Mouse (Mus musculus): ENCODE measurements around the gene S100a2.

The S100a2 gene

GRCm38 (mm10) chr3:90589947-90590346 lies at the start of gene S100a2:
S100a2 (plus strand) TSS chr3:90590247.
- DNase-seq (ENCODE audit: low spot score in 2 of 2), result no peak

GRCm38 (mm10) chr3:90540904-90541303 lies 49.1 kb upstream of the S100a2 start:
- no peak for DNase-seq (ENCODE audit: low spot score in 2 of 2)

GRCm38 (mm10) chr3:90549676-90550420 lies 40.2 kb upstream of the S100a2 start:
- no peak for DNase-seq (ENCODE audit: low spot score in 2 of 2)

- no peak for DNase-seq (ENCODE audit: low spot score in 2 of 2)
Observed at GRCm38 (mm10) chr3:90550421-90550790, 39.6 kb upstream of the S100a2 start.

- no peak for DNase-seq (ENCODE audit: low spot score in 2 of 2)
Observed at GRCm38 (mm10) chr3:90552231-90552630, 37.8 kb upstream of the S100a2 start.

- no peak for DNase-seq (ENCODE audit: low spot score in 2 of 2)
Observed at GRCm38 (mm10) chr3:90555954-90556353, 34.1 kb upstream of the S100a2 start.

GRCm38 (mm10) chr3:90560008-90560628 lies 29.9 kb upstream of the S100a2 start, which contains the start of gene S100a3:
S100a3 (plus strand) TSS chr3:90560578.
- no peak for DNase-seq (ENCODE audit: low spot score in 2 of 2)

- no peak for DNase-seq (ENCODE audit: low spot score in 2 of 2)
Observed at GRCm38 (mm10) chr3:90574691-90575090, 15.4 kb upstream of the S100a2 start.

GRCm38 (mm10) chr3:90575320-90575719 lies 14.7 kb upstream of the S100a2 start:
- DNase-seq (ENCODE audit: low spot score in 2 of 2), result no peak

- no peak for DNase-seq (ENCODE audit: low spot score in 2 of 2)
Observed at GRCm38 (mm10) chr3:90576351-90577001, 13.6 kb upstream of the S100a2 start.

GRCm38 (mm10) chr3:90579433-90579832 lies 10.6 kb upstream of the S100a2 start:
- no peak for DNase-seq (ENCODE audit: low spot score in 2 of 2)

GRCm38 (mm10) chr3:90581141-90581540 lies 8.9 kb upstream of the S100a2 start:
- no peak for DNase-seq (ENCODE audit: low spot score in 2 of 2)

- DNase-seq (ENCODE audit: low spot score in 2 of 2), result no peak
Observed at GRCm38 (mm10) chr3:90582156-90582555, 7.9 kb upstream of the S100a2 start.

GRCm38 (mm10) chr3:90582556-90582955 lies 7.5 kb upstream of the S100a2 start:
- DNase-seq (ENCODE audit: low spot score in 2 of 2), result no peak

- DNase-seq (ENCODE audit: low spot score in 2 of 2), result no peak
Observed at GRCm38 (mm10) chr3:90583893-90584292, 6.2 kb upstream of the S100a2 start.

GRCm38 (mm10) chr3:90585595-90585994 lies 4.5 kb upstream of the S100a2 start:
- DNase-seq (ENCODE audit: low spot score in 2 of 2), result peak; percentile 71 to 72

GRCm38 (mm10) chr3:90586016-90586643 lies 3.9 kb upstream of the S100a2 start:
- no peak for DNase-seq (ENCODE audit: low spot score in 2 of 2)

GRCm38 (mm10) chr3:90586906-90587305 lies 3.1 kb upstream of the S100a2 start:
- DNase-seq (ENCODE audit: low spot score in 2 of 2), result peak; percentile 84 to 85

GRCm38 (mm10) chr3:90587361-90588101 lies 2.5 kb upstream of the S100a2 start:
- no peak for DNase-seq (ENCODE audit: low spot score in 2 of 2)

- DNase-seq (ENCODE audit: low spot score in 2 of 2), result no peak
Observed at GRCm38 (mm10) chr3:90589390-90589789, 657 bp upstream of the S100a2 start.

GRCm38 (mm10) chr3:90594466-90594865 lies 4.4 kb downstream of the S100a2 start:
- DNase-seq (ENCODE audit: low spot score in 2 of 2), result no peak

GRCm38 (mm10) chr3:90595556-90595955 lies 5.5 kb downstream of the S100a2 start:
- no peak for DNase-seq (ENCODE audit: low spot score in 2 of 2)
